Mouse (Mus musculus) granulocyte monocyte progenitor cell, adult 5-6 weeks (primary cell): ENCODE data around the gene Pdcd1lg2. TPM values are rescaled to one million over a fixed set of nuclear protein-coding genes. Genes with fewer than 3 reads are reported as not detected.

Experiments
- total RNA-seq, 2 experiments: library from RNA; stranded (forward) in 1 of 2; stranded (reverse) in 1 of 2; fragments of 200-712, 200-1000 nt in 1 of 2; fragments of >200 nt in 1 of 2; fragmentation: Nextera tagmentation in 1 of 2; gene quantifications; 2 replicates each; pipeline ENCODE4 v1.2.3; 2014 to 2017

Gene Pdcd1lg2
- total RNA-seq, 2 experiments from 2014 or later: not detected

Other genes with a start within 250 kb of the Pdcd1lg2 start
- gene Jak2, start 159.1 kb upstream of the Pdcd1lg2 start, total RNA-seq (2014; fragmentation: Nextera tagmentation): 25.3 and 27.9 TPM in 2 replicates
- gene Jak2, start 159.1 kb upstream of the Pdcd1lg2 start, total RNA-seq (2017): 32.6 and 40.6 TPM in 2 replicates
- gene Insl6, start 85.6 kb upstream of the Pdcd1lg2 start, total RNA-seq (2014; fragmentation: Nextera tagmentation): 5.6 TPM in 1 of 2 replicates, not detected in the other
- gene Insl6, start 85.6 kb upstream of the Pdcd1lg2 start, total RNA-seq (2017): 0.47 and 3.8 TPM in 2 replicates
- not detected in 2 replicates for gene Rln1, start 76.2 kb upstream of the Pdcd1lg2 start, total RNA-seq (2014; fragmentation: Nextera tagmentation)
- not detected in 2 replicates for gene Rln1, start 76.2 kb upstream of the Pdcd1lg2 start, total RNA-seq (2017)
- gene Plgrkt, start 43.5 kb upstream of the Pdcd1lg2 start, total RNA-seq (2014; fragmentation: Nextera tagmentation): 90.3 and 93.3 TPM in 2 replicates
- gene Plgrkt, start 43.5 kb upstream of the Pdcd1lg2 start, total RNA-seq (2017): 49.2 and 53.6 TPM in 2 replicates
- 4.9 and 9.2 TPM in 2 replicates for gene Cd274, start 43.5 kb upstream of the Pdcd1lg2 start, total RNA-seq (2014; fragmentation: Nextera tagmentation)
- 5.3 TPM in 2 replicates for gene Cd274, start 43.5 kb upstream of the Pdcd1lg2 start, total RNA-seq (2017)
- gene Ric1, start 111.4 kb downstream of the Pdcd1lg2 start, total RNA-seq (2014; fragmentation: Nextera tagmentation): 22.4 and 24.1 TPM in 2 replicates
- gene Ric1, start 111.4 kb downstream of the Pdcd1lg2 start, total RNA-seq (2017): 17.5 and 18.9 TPM in 2 replicates
- gene Ermp1, start 237.5 kb downstream of the Pdcd1lg2 start, total RNA-seq (2014; fragmentation: Nextera tagmentation): 27.7 and 39.2 TPM in 2 replicates
- 52.7 and 61.3 TPM in 2 replicates for gene Ermp1, start 237.5 kb downstream of the Pdcd1lg2 start, total RNA-seq (2017)